Mouse (Mus musculus) thymus, adult 2 months (tissue): Measurements from ENCODE around the gene Ren1. TPM values are rescaled to one million over a fixed set of nuclear protein-coding genes. Genes with fewer than 3 reads are reported as not detected.

Source experiments
- DNase-seq: peaks from one replicate; pipeline ENCODE4 v3.0.0; 2021
- H3K27ac ChIP-seq: fragments of 200-500 bp; 2 replicates; pipeline ENCODE4 v1.5.1; 2012; ENCODE audit warnings: low read length, control low read depth; ENCODE audit not compliant: control insufficient read depth, insufficient read depth
- H3K27me3 ChIP-seq: fragments of 200-500 bp; 2 replicates; pipeline ENCODE4 v1.6.1; 2012; ENCODE audit warnings: mild to moderate bottlenecking, low read length, moderate library complexity, mixed read lengths; ENCODE audit not compliant: control insufficient read depth, insufficient read depth
- H3K36me3 ChIP-seq: fragments of 200-500 bp; 2 replicates; pipeline ENCODE4 v1.6.1; 2012; ENCODE audit warnings: mild to moderate bottlenecking, low read length, moderate library complexity; ENCODE audit not compliant: control insufficient read depth, insufficient read depth
- H3K4me1 ChIP-seq: fragments of 200-500 bp; replicated peaks from 2 replicates; pipeline ENCODE4 v1.6.1; 2012; ENCODE audit warnings: low read length; ENCODE audit not compliant: control insufficient read depth, insufficient read depth
- H3K4me3 ChIP-seq: fragments of 200-500 bp; 2 replicates; pipeline ENCODE4 v1.5.1; 2012; ENCODE audit warnings: mild to moderate bottlenecking, low read length, control low read depth, moderate library complexity; ENCODE audit not compliant: control insufficient read depth, insufficient read depth
- CTCF ChIP-seq: fragments of 200-500 bp; IDR thresholded peaks from 2 replicates; pipeline ENCODE4 v1.5.1; 2012; ENCODE audit warnings: mild to moderate bottlenecking, control low read depth, low read length, moderate library complexity, borderline replicate concordance; ENCODE audit not compliant: control insufficient read depth, poor library complexity, insufficient read depth; ENCODE audit errors: extremely low read depth
- POLR2A ChIP-seq: fragments of 200-500 bp; IDR thresholded peaks from 2 replicates; pipeline ENCODE4 v1.6.1; 2012; ENCODE audit warnings: mild to moderate bottlenecking, low read length, control low read depth, moderate library complexity; ENCODE audit not compliant: control insufficient read depth, poor library complexity, insufficient read depth; ENCODE audit errors: extremely low read depth
- WGBS: fragments of 180-500 bp; shearing (Covaris S2); methylation state at CpG from one replicate; pipeline ENCODE4 v1.1.7; 2018; 5-methylcytosine and 5-hydroxymethylcytosine counted together
- polyA plus RNA-seq: library from polyadenylated mRNA; depleted of rRNA; stranded (reverse); fragments of >200 nt; gene quantifications from 2 replicates; pipeline ENCODE4 v1.2.3, GENCODE M21; 2012

Gene Ren1
- polyA plus RNA-seq, 1 experiment = 0.65 TPM

DNA sequence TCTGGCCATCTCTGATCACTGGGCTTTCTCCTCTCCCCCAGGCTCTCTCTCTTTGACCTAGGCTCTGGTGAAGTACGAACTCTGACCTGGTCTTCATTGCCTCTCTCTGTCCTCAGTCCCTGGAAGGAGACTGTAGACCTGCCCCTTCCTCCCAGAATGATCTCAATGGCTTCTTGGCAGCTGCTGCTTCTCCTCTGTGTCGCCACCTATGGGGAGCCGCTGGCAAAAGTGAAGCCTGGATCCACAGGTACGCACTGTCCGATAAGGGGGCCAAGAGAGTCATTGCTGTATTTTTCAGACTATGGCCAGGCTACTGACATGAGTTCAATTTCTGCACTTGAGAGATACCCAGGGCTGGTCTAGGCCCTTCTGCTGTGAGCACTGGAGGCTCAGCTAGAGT, 23.2 kb upstream of the Ren1 start:
- H3K27me3 ChIP-seq = peaks cover 7% of the 10 kb centered on the region; the same call in 1 of the 2 replicates
- 73% methylated on average over 5 of the region's 5 CpGs for WGBS
- DNase-seq = no peak
- no peaks in the 10 kb centered on the region for H3K4me1 ChIP-seq
- H3K4me3 ChIP-seq = no peak overlapping the region
- no peak for TF ChIP-seq CTCF
- H3K36me3 ChIP-seq = no peaks in the 10 kb centered on the region
- H3K27ac ChIP-seq = no peak overlapping the region

GRCm38 (mm10) chr1:133328299-133328795, 22.0 kb upstream of the Ren1 start:
- no peaks in the 10 kb centered on the region for H3K36me3 ChIP-seq
- H3K4me3 ChIP-seq = no peak overlapping the region
- TF ChIP-seq CTCF (no peak), POLR2A (no peak)
- DNase-seq = no peak
- 94% methylated on average over 6 of the region's 6 CpGs for WGBS
- no peak overlapping the region for H3K27ac ChIP-seq
- peaks cover 7% of the 10 kb centered on the region; the same call in 1 of the 2 replicates for H3K27me3 ChIP-seq
- H3K4me1 ChIP-seq = no peaks in the 10 kb centered on the region

- no peak for DNase-seq
- H3K36me3 ChIP-seq = no peaks in the 10 kb centered on the region
- H3K4me3 ChIP-seq = no peak overlapping the region
- H3K27ac ChIP-seq = no peak overlapping the region
- H3K4me1 ChIP-seq = no peaks in the 10 kb centered on the region
- peaks cover 7% of the 10 kb centered on the region; the same call in 1 of the 2 replicates for H3K27me3 ChIP-seq
- TF ChIP-seq CTCF (no peak), POLR2A (no peak)
- 17% methylated on average over 34 of the region's 34 CpGs for WGBS
These were observed 21.2 kb upstream of the Ren1 start for GRCm38 (mm10) chr1:133328896-133329637.

DNA sequence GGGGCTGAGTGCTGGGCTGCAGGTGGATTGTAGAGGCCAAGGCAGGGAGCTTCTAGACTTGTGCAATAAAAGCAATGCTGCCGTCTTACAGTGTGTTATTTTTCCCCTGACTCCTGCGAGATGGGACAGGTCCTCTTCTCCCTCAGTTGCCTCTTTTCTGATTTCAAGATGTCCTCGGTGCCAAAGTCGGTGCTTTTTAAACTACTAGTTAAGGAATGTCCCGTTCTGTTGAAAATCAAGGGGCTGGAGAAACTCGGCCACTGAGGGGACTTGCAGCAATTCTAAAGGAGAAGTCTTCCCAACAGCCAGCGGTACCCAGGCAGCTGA, 20.7 kb upstream of the Ren1 start:
- no peak for DNase-seq
- Histone ChIP-seq H3K27ac (no peak overlapping the region), H3K4me1 (no peaks in the 10 kb centered on the region), H3K4me3 (no peak overlapping the region), H3K36me3 (no peaks in the 10 kb centered on the region), H3K27me3 (peaks cover 7% of the 10 kb centered on the region; the same call in 1 of the 2 replicates)
- no peak for TF ChIP-seq POLR2A
- no peak for TF ChIP-seq CTCF
- WGBS = 40% methylated on average over 7 of the region's 7 CpGs

GRCm38 (mm10) chr1:133331142-133331541, 19.2 kb upstream of the Ren1 start:
- Histone ChIP-seq H3K4me3 (no peak overlapping the region), H3K36me3 (no peaks in the 10 kb centered on the region), H3K4me1 (no peaks in the 10 kb centered on the region), H3K27me3 (peaks cover 7% of the 10 kb centered on the region; the same call in 1 of the 2 replicates), H3K27ac (no peak overlapping the region)
- WGBS = 87% methylated on average over 3 of the region's 3 CpGs
- no peak for TF ChIP-seq POLR2A
- no peak for TF ChIP-seq CTCF
- no peak for DNase-seq

- Histone ChIP-seq H3K27me3 (peaks cover 7% of the 10 kb centered on the region; the same call in 1 of the 2 replicates), H3K36me3 (no peaks in the 10 kb centered on the region), H3K27ac (no peak overlapping the region), H3K4me1 (no peaks in the 10 kb centered on the region), H3K4me3 (no peak overlapping the region)
- TF ChIP-seq POLR2A (no peak), CTCF (no peak)
- WGBS = 93% methylated on average over 11 of the region's 11 CpGs
- no peak for DNase-seq
These were observed 17.5 kb upstream of the Ren1 start for GRCm38 (mm10) chr1:133332656-133333430.
